Mouse (Mus musculus): ENCODE results near the gene Glyctk. TPM values are rescaled to one million over a fixed set of nuclear protein-coding genes. Genes with fewer than 3 reads are reported as not detected.
"Not testable (repeated sequence)": the region's sequence is repeated elsewhere in the genome, so short reads cannot be mapped to it uniquely, and the experiment has no call there.

Glyctk gene
- polyA plus RNA-seq, 1 experiment from 2014 or later, result 9.4 TPM

DNA sequence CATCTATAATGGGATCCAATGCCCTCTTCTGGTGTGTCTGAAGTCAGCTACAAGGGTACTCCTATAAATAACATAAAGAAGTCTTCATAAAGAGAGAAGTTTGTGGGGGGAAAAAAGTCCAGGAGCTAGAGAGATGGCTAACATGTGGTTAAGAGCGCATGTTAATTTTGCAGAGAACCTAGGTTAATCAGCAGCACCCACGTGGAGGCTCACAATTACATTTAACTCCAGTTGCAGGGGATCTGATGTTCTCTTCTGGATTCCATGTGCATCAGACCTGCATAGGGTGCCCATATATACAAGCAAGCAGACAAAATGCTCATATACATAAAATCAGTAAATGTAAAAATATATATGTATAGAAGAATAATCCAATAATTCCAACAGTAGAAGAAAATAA, 15.4 kb upstream of the Glyctk start:
- no peak for ATAC-seq (replicated peaks; ENCODE audit: low FRiP score)

DNA sequence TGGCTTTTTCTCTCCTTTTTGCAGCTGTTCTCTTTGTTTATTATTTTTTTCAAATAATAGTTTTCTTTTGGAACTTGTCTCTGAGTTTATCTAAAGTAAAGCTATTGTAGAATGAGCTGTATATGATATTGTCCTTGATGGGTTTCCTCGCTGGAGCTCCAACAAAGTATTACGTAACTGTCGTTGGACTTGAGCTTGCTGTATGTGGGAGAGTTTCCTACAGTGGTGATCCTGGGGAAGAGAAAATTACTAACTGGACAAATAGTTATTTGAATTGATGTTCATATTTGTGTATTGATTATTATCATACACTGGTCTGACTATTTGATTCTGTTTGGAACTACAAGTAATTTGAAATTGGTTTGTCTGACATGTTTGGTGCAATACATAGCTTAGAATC, 14.6 kb upstream of the Glyctk start:
- 3% methylated on average over 3 of the region's 3 CpGs for whole genome bisulfite sequencing
- no peak overlapping the region for H3K27ac ChIP-seq
- ATAC-seq (replicated peaks; ENCODE audit: low FRiP score), result no peak
- H3K4me2 ChIP-seq, result peak overlapping the region; percentile 84
- no peaks in the 10 kb centered on the region for H3K9me3 ChIP-seq (replicated peaks)
- H3K9ac ChIP-seq, result peak overlapping the region; percentile 95
- peaks cover 45% of the 10 kb centered on the region for H3K4me1 ChIP-seq
- H3K27me3 ChIP-seq, result no peaks in the 10 kb centered on the region
- H3K36me3 ChIP-seq, result peaks cover 16% of the 10 kb centered on the region
- H3K4me3 ChIP-seq (replicated peaks), result peak overlapping the region; percentile 93

More for the DNA sequence above, 15.4 kb upstream of the Glyctk start:
- H3K36me3 ChIP-seq, result peaks cover 24% of the 10 kb centered on the region
- H3K27ac ChIP-seq, result no peak overlapping the region
- H3K4me1 ChIP-seq, result peaks cover 45% of the 10 kb centered on the region
- peak overlapping the region; percentile 93 for H3K4me3 ChIP-seq (replicated peaks)
- no peaks in the 10 kb centered on the region for H3K9me3 ChIP-seq (replicated peaks)
- WGBS, result 53% methylated on average over 2 of the region's 2 CpGs
- no peaks in the 10 kb centered on the region for H3K27me3 ChIP-seq
- peak overlapping the region; percentile 84 for H3K4me2 ChIP-seq
- 0 out of 2 replicates have a peak overlapping the region, but pooled peaks have one; percentile 10 for H3K9ac ChIP-seq

DNA sequence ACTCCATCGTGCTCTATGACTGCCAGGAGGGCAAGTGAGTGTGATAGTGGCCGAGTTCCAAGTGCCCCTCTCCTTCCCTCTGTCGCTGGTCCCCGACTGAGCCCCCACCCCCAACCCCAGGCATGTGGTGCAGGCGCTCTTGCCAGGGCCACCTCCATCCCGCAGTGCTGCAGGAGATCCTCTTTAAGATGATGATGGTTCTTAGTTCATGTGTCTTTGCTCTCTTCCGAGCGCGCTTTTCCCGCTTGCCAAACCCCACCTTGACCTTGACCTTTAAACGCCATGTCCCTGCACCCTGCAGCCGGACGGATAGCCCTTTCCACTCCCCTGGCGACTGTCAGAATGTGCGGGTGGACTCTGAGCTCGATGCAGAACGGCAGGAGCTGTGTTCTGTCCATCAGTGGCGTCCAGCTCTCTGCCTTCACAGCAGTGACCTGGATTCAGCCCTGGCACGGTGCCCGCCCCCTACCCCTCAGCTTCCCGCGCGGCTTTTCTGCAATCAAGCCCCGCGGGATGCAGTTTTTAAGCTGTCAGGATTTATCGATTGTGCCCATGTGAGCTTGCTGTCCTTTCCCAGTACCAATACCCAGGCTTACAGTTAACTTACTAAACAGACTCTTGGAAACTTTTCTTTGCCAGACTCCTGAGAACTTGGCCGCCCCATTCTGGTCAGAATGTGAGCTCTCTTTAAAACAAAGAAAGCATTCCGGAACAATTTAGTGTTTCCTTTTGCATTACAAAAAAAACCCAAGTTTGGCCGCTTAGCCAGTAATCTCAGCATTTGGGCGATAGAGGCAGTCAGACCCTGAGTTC, 13.6 kb upstream of the Glyctk start:
- whole genome bisulfite sequencing, result under 1% methylated on average over 30 of the region's 30 CpGs
- H3K9me3 ChIP-seq (replicated peaks), result no peaks in the 10 kb centered on the region
- peaks cover 6% of the 10 kb centered on the region for H3K36me3 ChIP-seq
- H3K4me2 ChIP-seq, result peak overlapping the region; percentile 84
- H3K27me3 ChIP-seq, result no peaks in the 10 kb centered on the region
- peak overlapping the region; percentile 98 for H3K27ac ChIP-seq
- peak; percentile 66 for ATAC-seq (replicated peaks; ENCODE audit: low FRiP score)
- H3K4me1 ChIP-seq, result peaks cover 45% of the 10 kb centered on the region
- peak overlapping the region; percentile 93 for H3K4me3 ChIP-seq (replicated peaks)
- peak overlapping the region; percentile 95 for H3K9ac ChIP-seq

GRCm38 (mm10) chr9:106170556-106171345, 12.8 kb upstream of the Glyctk start, which contains the start of gene Wdr82:
TSS of gene Wdr82 (plus strand) at chr9:106170928.
- H3K4me1 ChIP-seq, result peaks cover 38% of the 10 kb centered on the region
- H3K27me3 ChIP-seq, result no peaks in the 10 kb centered on the region
- peak within 1 kb of the TSS; percentile 84 for H3K4me2 ChIP-seq
- H3K27ac ChIP-seq, result peak within 1 kb of the TSS; percentile 98
- ATAC-seq (replicated peaks; ENCODE audit: low FRiP score), result peak; percentile 93
- H3K9ac ChIP-seq, result peak within 1 kb of the TSS; percentile 95
- H3K9me3 ChIP-seq (replicated peaks), result no peaks in the 10 kb centered on the region
- H3K36me3 ChIP-seq, result no peaks in the 10 kb centered on the region
- under 1% methylated on average over 80 of the region's 81 CpGs for WGBS
- peak within 1 kb of the TSS; percentile 93 for H3K4me3 ChIP-seq (replicated peaks)

- Histone ChIP-seq H3K36me3 (no peaks in the 10 kb centered on the region), H3K9ac (peak overlapping the region; percentile 95; the same call in 1 of the 2 replicates), H3K27ac (peak overlapping the region; percentile 98), H3K9me3 (replicated peaks) (no peaks in the 10 kb centered on the region), H3K4me2 (peak overlapping the region; percentile 84), H3K4me1 (peaks cover 30% of the 10 kb centered on the region), H3K4me3 (replicated peaks) (peak overlapping the region; percentile 93), H3K27me3 (no peaks in the 10 kb centered on the region)
- 26% methylated on average over 6 of the region's 6 CpGs for WGBS
- no peak for ATAC-seq (replicated peaks; ENCODE audit: low FRiP score)
Observed at GRCm38 (mm10) chr9:106169917-106170316, 12.0 kb upstream of the Glyctk start.

DNA sequence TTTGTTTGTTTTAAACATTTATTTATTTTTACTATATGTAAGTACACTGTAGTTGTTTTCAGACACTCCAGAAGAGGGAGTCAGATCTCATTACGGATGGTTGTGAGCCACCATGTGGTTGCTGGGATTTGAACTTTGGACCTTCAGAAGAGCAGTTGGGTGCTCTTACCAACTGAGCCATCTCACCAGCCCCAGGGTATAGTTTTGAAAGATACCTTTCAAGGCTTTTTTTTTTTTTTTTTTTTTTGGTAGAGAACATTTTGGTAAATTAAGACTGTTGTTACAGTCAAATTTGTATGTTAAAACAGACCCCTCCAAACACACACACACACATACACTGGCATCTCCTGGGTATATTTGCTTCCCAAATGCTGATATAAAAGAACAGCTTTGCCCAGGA, 11.1 kb upstream of the Glyctk start:
- H3K4me2 ChIP-seq; H3K36me3 ChIP-seq; H3K27me3 ChIP-seq; H3K9me3 ChIP-seq (replicated peaks); H3K27ac ChIP-seq; H3K4me3 ChIP-seq (replicated peaks); ATAC-seq (replicated peaks; ENCODE audit: low FRiP score); H3K9ac ChIP-seq: not testable (repeated sequence)
- peaks cover 23% of the 10 kb centered on the region for H3K4me1 ChIP-seq
- WGBS, result 69% methylated on average over 1 of the region's 1 CpGs

DNA sequence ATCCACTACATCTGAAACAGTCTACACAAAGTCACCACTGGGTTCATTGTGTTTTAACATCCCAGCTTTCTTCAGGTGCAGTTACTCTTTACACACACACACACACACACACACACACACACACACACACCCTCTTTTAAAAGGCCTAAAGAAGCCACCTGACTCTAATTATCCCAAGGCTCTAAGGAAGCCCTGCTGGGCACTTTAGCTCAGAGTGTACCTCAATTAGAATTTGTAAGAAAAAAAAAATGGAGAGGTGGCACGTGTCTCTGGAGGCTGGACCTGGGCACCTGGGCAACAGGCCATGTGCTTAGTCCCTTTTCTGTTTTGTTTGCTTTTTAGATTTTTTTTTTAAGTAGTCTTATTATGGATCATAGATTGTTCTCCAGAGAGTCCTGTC, 9.8 kb upstream of the Glyctk start:
- Histone ChIP-seq H3K9ac (no peak overlapping the region), H3K4me2 (no peak overlapping the region), H3K36me3 (no peaks in the 10 kb centered on the region), H3K4me1 (peaks cover 10% of the 10 kb centered on the region), H3K27me3 (no peaks in the 10 kb centered on the region), H3K9me3 (replicated peaks) (no peaks in the 10 kb centered on the region), H3K4me3 (replicated peaks) (no peak overlapping the region), H3K27ac (no peak overlapping the region)
- ATAC-seq (replicated peaks; ENCODE audit: low FRiP score), result no peak
- WGBS, result 50% methylated on average over 1 of the region's 1 CpGs

DNA sequence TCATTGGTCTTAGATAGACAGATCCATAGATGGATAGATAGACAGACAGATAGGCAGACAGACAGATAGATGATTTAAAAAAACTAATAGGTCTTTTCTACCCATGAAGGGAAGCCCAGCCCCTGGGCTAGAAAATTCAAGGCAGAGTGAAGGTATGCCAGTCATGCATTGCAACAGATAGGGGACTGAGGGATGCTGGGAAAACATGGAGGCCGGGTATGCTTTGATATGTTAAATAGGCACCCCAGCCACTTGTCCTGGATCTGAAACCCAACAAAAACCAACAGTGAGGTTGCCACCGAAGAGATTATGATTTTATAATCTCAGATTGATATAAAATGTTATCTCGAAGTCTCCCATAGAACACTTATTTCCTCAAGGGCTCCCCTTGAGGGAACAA, 9.3 kb upstream of the Glyctk start:
- no peaks in the 10 kb centered on the region for H3K9me3 ChIP-seq (replicated peaks)
- WGBS, result 77% methylated on average over 3 of the region's 3 CpGs
- no peak overlapping the region for H3K4me2 ChIP-seq
- no peaks in the 10 kb centered on the region for H3K36me3 ChIP-seq
- no peak overlapping the region for H3K9ac ChIP-seq
- no peak overlapping the region for H3K27ac ChIP-seq
- no peak for ATAC-seq (replicated peaks; ENCODE audit: low FRiP score)
- no peaks in the 10 kb centered on the region for H3K27me3 ChIP-seq
- peaks cover 10% of the 10 kb centered on the region for H3K4me1 ChIP-seq
- no peak overlapping the region for H3K4me3 ChIP-seq (replicated peaks)

GRCm38 (mm10) chr9:106166709-106167108, 8.8 kb upstream of the Glyctk start:
- no peak overlapping the region for H3K4me2 ChIP-seq
- no peak overlapping the region for H3K27ac ChIP-seq
- H3K4me3 ChIP-seq (replicated peaks), result no peak overlapping the region
- H3K9me3 ChIP-seq (replicated peaks), result no peaks in the 10 kb centered on the region
- no peaks in the 10 kb centered on the region for H3K27me3 ChIP-seq
- WGBS, result 84% methylated on average over 2 of the region's 2 CpGs
- H3K36me3 ChIP-seq, result no peaks in the 10 kb centered on the region
- peaks cover 10% of the 10 kb centered on the region for H3K4me1 ChIP-seq
- H3K9ac ChIP-seq, result no peak overlapping the region
- no peak for ATAC-seq (replicated peaks; ENCODE audit: low FRiP score)

GRCm38 (mm10) chr9:106160426-106160825, 2.5 kb upstream of the Glyctk start:
- Histone ChIP-seq H3K4me1 (peaks cover 9% of the 10 kb centered on the region), H3K27me3 (no peaks in the 10 kb centered on the region), H3K4me2 (peak overlapping the region; percentile 69), H3K4me3 (replicated peaks) (peak overlapping the region; percentile 67), H3K9me3 (replicated peaks) (no peaks in the 10 kb centered on the region), H3K36me3 (no peaks in the 10 kb centered on the region), H3K9ac (peak overlapping the region; percentile 62), H3K27ac (peak overlapping the region; percentile 97)
- no peak for ATAC-seq (replicated peaks; ENCODE audit: low FRiP score)
- 36% methylated on average over 5 of the region's 5 CpGs for WGBS

DNA sequence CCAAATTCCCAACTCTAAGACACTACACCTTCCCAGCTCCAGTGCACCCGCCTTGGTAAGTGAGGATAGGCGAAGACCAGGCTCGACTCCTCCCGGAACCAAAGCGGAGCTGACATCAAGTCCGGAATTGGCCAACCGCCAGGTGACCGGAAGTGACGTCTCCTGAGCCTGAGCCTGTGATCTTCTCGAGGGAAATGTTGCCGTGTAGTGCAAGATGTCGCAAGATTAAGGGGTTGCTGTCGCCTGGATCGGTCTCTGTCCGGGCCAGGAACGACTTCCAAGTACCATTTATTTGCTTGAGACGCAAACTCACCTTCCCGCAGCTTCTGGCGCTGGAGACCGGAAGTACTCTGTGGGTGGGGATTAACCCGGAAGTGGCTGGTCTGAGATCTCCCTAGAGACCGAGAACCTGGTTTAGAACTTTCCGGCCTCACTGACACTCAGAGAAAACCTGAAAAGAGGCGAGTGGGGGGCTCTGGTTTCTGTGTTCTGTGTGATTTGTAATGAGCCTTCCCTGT, 1.9 kb upstream of the Glyctk start:
- peak overlapping the region; percentile 97 for H3K27ac ChIP-seq
- peak overlapping the region; percentile 62 for H3K9ac ChIP-seq
- H3K36me3 ChIP-seq, result no peaks in the 10 kb centered on the region
- H3K27me3 ChIP-seq, result no peaks in the 10 kb centered on the region
- peak; percentile 86 for ATAC-seq (replicated peaks; ENCODE audit: low FRiP score)
- peak overlapping the region; percentile 69 for H3K4me2 ChIP-seq
- 4% methylated on average over 24 of the region's 24 CpGs for WGBS
- peaks cover 9% of the 10 kb centered on the region for H3K4me1 ChIP-seq
- no peaks in the 10 kb centered on the region for H3K9me3 ChIP-seq (replicated peaks)
- peak overlapping the region; percentile 67 for H3K4me3 ChIP-seq (replicated peaks)

DNA sequence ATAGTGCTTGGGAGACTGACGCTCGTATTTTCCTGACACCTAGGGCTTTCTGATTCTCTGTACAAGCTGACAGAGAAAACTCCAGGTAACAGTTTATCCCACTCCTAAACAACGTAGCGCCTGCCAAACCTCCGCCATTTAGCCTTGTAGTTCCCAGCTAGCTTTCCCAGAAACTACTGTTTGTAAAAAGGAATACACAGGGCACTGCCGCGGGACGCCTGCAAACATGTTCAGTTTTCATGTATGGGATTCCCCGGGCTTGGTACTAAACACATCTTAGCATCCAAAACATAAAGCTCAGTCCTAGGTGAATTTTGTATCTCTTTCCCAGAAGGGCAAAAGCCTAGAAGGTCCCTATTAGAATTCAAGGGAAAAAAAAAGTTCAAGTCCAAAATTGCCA, 1.3 kb upstream of the Glyctk start:
- WGBS, result 88% methylated on average over 9 of the region's 9 CpGs
- peak overlapping the region; percentile 69 for H3K4me2 ChIP-seq
- no peak overlapping the region for H3K9ac ChIP-seq
- H3K36me3 ChIP-seq, result no peaks in the 10 kb centered on the region
- 0 out of 2 replicates have a peak overlapping the region, but pooled peaks have one; percentile 1 for H3K4me3 ChIP-seq (replicated peaks)
- H3K27me3 ChIP-seq, result no peaks in the 10 kb centered on the region
- H3K9me3 ChIP-seq (replicated peaks), result no peaks in the 10 kb centered on the region
- H3K27ac ChIP-seq, result no peak overlapping the region
- peaks cover 9% of the 10 kb centered on the region for H3K4me1 ChIP-seq
- ATAC-seq (replicated peaks; ENCODE audit: low FRiP score), result no peak
